Mouse (Mus musculus) cerebellum, adult 8-10 months (tissue): ENCODE results near the gene Serpinb1b.
"Not testable (repeated sequence)": the region's sequence is repeated elsewhere in the genome, so short reads cannot be mapped to it uniquely, and the experiment has no call there.

Source experiments
- DNase-seq: peaks from one replicate; pipeline ENCODE4 v3.0.0; 2022

The Serpinb1b gene

DNA sequence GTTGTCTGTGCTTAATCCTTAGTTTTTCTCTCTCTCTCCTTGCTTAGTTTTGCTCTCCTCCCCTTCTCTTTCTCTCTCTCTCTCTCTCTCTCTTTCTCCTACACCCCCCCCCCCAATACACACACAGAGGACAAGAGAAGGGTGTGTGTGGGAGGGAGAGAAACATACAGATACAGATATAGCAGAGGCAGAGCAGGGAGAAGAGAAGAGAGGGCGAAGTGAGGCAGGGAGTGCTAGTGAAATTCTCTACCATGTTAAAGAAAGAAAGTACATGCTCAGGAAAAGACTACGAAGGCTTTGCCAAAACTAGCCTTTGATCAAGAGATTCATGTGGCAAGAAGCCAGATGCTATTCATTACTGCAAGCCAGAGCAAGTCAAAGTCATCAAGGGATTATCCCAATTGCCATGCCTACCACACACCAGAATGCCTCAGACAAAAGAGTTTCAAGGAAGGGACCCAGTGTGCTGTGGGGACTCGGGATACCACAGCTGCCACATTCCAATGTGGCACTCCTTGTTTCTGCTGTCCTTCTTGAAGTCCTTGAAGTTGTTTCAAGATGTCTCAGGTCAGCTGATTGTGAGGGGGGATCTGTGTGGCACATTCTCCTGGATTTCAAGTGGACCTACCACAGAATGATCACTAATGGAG, at the start of gene Serpinb1b:
Gene Serpinb1b, plus strand, starts transcription at position 520 of the 650 bp plus-strand sequence.
- no peak for DNase-seq

DNA sequence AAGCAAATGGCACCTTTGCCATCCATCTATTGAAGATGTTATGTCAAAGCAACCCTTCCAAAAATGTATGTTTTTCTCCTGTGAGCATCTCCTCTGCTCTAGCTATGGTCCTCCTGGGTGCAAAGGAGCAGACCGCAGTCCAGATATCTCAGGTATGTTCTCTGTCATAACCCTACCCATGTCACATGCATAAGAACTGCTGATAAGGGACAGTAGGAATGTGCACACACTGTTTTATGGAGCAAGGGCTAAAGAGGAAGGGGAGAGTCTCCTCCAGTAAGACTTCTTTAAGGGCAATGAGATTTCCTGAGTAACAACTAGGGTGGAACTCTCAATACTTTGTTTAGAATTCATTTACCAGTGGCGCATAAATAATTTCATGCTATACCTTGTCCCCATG, 48.9 kb upstream of the Serpinb1b start:
- not testable (repeated sequence) for DNase-seq

DNA sequence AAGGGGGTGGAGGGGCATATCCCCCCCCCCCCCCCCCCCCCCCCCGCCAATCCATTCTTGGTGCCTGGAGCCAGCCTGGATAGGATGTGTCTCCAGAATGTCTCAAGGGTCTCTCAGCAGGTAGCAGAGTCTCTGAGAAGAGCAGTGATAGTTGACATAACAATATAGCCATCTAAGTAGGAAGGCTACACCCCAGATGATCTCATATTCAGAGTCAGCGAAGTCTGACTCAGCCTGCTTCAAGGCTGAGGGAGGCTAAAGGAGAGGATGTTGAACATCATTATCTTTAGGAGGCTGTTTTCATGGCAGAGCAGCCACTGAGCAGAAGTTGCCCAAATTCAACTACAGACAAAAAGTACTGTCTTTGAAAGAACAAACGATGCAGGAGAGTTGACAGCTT, 48.1 kb upstream of the Serpinb1b start:
- DNase-seq: no peak

DNA sequence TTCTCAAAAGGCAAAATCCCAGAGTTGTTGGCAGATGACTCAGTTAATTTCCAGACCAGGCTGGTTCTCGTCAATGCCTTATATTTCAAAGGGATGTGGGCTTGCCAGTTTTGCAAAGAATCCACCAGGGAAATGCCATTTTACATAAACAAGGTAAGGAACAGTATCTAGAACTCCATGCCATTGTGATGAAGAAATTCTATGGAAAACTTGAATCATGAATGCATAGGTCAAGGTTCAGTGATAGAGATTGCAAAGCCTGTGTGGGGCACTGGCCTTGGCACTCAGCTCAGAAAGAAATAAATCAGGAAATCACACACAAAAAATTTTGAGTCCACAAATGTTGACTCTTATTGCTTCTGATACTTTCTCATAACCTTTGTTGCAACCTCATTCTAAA, 42.9 kb upstream of the Serpinb1b start:
- no peak for DNase-seq

DNA sequence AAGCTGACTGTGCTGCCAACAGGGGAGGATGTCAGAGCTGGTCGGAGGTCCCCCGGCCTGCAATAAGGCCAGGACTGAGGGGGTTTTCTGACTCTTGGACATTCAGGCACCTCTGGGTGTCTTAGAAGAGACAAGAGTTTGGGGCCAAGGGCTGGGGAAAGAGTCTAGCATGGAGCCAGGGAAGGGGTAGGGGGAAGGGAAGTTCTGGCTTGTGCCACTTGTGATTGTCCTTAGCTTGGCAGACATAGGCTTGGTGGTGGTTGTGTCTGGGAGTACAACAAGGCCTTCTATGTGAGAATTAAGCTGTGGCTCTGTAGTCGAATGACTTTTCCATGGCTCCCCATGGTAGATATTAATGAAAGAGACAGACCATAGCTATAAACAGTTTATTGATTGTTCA, 34.8 kb upstream of the Serpinb1b start:
- no peak for DNase-seq

DNA sequence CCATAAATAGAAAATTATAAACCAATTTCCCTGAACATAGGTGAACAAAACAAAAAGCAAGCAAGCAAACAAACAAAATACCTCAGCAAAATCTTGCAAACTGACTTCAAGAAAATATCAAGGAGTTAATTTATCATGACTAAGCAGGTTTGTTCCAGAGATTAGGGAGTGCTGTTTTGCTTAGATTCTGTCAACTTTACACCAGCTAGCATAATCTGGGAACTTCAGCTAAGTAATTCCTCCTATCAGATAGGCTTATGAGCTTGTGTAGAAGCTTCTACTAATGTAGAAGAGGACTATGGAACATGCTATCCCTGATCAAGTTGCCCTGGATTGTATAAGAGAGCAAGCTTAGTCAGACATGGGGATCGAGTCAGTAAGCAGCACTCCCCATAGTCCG, 31.1 kb upstream of the Serpinb1b start:
- no peak for DNase-seq

DNA sequence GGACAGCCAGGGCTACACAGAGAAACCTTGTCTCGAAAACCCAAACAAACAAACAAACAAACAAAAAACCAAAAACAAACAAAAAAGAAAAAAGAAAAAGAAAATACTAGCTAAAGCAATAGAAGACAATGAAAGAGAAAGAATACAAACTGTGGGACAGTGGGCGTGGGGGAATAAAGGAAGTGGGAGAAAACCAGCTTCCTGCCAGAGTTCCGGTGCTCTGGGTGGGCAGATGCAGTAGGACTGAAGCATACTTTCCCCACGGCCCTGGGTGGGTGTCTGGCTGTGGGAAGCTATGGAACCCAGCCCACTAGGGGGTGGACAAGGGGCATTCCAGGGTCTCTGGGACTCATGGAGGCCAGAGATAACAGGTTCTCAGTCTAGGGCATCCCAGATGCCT, 30.2 kb upstream of the Serpinb1b start:
- no peak for DNase-seq

DNA sequence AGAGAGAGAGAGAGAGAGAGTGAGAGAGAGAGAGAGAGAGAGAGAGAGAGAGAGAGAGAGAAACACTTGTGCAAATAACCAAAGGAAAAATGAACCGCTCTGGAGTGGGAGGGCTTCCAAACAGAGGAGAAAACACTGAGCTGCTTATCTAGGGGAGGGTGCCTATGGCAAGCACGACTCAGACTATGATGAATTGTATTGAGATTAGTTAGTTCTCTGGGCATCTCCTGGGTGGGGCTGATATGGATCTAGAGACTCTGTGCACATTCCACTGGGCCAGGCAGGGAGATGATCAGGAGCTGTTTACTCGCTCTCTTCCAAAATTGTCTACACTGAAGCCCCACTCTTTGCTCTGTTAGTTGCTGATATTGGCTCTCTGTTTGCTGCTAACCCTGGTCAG, 26.7 kb upstream of the Serpinb1b start:
- no peak for DNase-seq

DNA sequence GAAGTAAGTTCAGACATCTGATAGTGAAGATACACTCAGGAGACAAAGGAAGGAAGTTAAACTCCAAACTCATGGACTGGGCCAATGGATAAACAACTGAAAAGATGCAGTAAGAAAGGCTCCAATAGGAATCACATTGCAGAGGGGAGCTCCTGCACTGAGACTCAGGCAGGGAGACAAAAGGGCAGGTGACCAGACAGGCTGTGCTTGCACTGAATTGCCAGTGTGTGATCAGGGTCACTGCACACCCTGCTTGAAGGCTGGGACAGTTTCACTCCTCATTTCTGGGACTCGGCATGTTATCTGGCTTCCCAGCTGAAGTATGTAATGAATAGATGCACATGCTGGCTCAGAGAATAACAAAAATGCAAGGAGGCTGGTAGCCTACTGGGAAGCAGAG, 15.3 kb upstream of the Serpinb1b start:
- DNase-seq: no peak

DNA sequence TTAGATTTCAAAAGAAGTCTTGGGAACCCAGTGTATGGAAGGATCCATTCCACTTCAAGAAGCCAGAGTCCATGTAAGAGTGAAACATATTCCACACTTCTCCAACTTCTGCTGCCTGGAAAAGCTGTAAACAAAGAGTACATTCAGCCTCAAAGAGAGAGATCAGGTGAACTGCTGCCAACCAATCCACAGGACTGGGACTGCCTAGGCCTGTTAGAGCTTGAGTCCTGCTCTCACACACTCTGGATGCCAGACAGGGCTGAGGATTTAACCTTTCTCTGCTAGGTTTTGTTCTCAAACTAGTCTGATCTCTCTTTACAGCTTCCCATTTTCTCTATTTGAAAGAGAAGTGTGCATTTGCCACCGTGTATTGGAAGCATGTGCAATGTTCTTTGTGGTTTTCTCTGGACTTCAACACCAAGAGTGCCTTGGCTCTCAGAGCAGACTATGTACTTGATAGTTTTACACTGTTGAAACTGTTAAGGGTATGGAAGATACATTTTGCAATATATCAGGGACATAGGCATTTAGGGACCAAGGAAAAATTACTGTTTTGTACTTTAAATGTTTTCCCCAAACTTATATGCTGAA, 10.9 kb upstream of the Serpinb1b start:
- DNase-seq: no peak

DNA sequence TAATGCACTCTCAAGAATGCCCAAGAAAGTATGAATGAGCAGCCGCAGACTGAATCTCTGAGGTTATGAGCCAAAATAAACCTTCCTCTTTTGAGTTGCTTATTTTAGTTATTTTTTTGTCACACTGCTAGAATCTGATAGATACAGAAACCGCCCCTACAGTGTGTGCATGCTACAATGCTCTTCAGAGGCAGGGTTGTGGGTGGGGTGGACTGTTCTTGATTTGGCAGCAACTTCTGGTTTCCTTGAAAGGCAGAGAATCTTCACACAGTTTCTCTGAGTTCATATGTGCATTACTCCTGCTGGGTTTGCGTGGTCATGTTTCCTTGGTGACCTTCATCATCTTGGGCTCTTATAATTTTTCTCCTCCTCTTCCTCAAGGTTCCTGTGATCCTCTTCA, 10.2 kb upstream of the Serpinb1b start:
- no peak for DNase-seq

DNA sequence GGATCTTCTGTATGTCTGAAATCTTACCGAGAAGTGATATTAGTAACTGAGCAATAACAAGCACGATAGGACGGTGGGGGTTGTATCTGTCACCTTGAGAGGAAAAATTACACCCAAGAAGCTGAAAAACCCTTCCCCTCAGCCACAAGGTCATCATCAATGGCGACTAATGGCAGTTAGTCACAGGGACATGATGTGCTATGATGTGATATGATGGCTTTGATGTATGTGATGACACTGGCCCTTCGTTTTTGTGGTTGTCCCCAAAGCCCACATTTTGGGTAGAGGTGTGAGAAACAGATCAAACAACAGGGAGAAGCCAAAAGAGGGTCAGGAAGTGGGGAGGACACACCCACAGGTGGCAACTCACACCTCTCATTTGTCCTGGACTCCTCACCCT, 6.6 kb upstream of the Serpinb1b start:
- DNase-seq: no peak

DNA sequence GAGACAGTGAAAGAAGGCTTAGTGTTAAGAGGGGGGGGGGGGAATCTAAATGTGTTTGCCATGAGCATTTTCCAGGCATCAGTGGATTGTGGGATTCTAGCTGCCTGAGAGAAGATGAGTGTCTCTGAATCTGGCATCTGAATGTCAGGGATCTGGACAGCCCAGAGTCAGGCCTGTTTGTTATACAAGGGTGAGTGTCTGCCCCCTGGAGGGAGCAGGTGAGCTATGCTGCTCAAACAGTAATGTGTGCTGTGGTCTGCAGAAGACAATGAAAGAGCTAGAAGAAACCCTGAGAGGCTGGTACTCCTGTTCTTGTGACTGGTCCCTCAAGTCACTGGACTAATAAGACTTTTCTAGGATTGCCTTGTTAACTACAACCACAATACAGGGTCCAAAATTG, 4.3 kb upstream of the Serpinb1b start:
- DNase-seq: no peak

DNA sequence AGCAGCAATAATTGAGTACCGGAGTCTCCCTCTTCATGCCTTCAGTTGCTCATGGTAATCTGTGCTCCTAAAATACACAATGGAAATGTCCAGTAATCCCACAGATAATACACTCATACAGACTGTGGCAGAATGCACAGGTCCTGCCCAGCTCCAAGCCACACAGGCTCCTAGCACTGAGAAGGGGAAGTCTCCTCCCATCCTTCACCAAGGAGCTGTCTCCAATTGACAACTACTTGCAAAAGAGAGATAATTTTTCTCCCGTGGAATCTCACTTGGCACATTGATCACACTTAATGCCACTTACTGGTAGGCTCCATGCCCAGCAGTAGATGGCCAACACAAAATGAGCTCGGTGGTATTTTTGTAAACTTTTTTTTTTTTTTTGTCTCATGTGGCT, 2.1 kb upstream of the Serpinb1b start:
- no peak for DNase-seq

DNA sequence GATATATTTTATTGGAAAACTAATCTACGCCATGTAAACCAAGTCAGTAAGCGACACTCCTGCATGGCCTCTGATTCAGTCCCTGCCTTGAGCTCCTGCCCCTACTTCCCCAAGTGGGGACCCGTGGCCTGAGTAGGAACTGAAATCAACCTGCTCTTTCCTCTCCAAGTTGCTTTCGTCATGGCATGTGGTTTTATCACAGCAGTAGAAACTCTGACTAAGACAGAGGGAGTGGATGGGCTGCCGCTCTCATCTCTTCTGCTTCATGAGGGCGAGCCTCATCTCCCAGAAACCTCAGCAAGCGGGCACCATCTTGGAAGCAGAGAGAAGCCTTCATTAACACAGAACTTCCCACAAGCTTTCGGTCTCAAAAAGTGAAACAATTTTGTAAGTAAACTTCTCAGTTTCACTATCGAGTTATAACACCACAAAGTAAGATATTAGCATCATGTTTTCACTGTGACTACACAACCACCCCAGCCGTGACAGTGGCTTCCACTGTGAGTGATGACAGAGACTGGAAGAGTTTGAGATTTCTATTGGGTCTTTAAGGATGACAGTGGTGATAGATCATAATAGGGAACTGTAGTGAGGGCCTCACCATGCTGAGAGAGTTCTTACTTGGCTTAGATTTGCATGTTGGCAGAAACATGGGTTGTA, 1.2 kb upstream of the Serpinb1b start:
- no peak for DNase-seq

DNA sequence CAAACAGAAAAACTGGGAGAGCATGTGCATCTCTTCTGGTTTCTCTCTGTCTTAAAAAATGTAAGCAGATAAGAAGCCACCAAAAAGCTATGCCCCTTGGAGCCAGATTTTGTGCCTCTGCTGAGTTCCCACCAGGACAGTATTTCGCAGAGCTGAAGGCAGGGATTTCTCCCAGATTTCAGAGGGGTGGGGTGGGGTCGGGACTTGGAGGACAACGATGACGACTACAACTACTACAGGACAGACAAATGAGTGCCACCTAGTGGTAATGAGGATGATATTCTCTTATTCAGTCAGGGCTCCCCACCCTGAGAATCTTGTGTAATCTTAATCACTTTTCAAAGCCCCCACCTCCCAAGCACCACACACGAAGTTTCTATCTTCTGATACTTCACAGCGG, 1.0 kb downstream of the Serpinb1b start:
- DNase-seq: no peak

DNA sequence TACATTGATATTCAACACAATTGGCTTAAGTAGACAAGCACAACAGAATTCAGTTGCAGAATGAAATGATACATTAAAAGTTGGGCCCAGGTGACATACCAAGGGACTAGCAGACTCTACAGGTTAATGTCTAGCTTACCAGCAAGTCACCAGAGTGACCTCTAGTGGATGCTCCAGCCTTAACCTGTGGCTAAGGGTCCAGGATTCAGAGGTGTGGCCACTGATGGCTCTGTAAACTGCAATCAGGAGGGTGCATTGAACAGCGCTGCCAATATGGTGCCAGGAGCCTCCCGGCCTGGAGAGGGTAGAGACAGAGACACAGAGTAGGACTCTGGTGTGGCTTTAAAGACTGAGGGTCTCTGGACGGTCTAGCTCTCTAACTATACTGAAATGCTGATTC, 2.0 kb downstream of the Serpinb1b start:
- peak; percentile 20 for DNase-seq

DNA sequence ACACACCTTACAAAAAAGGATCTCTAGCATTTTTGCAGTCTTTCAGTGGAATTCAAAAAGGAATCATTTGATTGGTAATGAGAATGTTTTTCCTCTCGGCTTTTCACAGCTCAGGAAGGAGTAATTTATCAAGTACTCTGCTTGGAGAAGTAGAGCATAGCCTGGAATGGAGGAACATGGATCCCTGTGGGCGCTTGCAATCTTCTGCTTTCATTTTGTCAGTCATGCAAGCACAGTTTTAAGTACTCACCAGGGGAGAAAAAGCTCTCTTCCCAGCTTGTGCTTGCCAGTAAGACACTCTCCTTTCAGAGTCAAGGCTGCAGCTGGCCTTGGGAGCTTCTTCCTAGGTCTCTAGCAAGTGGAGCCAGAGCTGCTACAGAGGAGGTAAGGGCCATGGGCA, 5.5 kb downstream of the Serpinb1b start:
- no peak for DNase-seq

DNA sequence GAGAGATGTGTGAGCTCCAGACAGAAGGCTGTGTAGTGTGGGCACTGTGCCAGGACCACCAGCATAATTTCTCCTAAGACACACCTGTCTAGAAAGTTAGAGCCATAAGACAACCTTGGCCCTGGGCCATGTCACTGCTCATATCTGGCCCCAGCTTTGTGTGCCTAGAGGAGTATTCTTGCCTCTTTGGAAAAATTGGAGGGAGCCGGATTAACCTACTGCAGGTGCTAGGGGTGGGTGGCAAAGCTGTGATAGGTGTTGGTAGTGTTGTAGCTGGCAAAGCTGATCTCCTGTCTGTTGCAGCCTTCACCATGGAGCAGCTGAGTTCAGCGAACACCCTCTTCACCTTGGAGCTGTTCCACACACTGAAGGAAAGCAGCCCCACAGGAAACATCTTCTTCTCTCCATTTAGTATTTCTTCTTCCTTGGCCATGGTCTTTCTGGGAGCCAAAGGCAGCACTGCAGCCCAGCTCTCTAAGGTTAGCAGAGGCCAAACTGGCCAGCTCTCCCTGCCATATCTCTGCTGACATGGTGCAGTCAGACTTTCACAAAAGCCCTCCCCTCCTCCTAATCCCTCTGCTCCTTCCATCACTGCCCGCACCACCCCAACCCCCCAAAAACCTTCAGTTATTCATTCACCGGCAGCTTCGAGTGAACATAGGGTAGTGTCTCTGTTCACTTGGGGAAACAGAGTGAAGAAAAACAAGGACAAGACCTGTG, 6.8 kb downstream of the Serpinb1b start:
- DNase-seq: peak; percentile 36

DNA sequence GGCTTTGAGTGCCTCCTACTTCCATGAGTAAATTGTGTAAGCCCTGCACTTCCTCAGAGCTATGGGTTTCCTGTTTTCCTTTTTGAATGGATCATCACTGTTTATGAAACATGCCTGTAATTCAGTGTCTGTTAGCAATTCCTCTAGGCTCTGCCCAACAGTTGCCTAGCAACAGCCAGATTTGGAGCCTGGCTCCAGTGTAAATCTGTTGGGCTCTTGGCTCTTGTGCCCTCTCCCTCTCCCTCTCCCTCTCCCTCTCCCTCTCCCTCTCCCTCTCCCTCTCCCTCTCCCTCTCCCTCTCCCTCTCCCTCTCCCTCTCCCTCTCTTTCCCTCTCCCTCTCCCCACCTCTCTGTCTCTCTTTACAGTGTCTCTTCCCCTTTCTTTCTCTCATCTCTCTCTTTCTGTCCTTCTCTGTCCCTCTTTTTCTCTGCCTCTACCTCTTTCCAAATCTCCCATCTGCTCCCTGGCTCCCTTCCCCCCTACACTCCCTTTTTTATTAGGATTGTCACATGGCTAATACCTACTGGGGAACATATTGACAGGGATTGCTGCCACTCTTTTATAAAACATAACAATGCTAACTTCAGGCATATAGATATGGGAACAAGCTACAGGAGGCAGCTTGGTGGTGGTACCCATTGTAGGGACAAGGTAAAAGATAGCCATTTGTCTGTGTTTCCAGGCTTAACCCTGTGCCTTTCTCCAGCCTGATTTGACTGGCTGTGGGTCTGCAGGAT, 7.5 kb downstream of the Serpinb1b start:
- DNase-seq: peak; percentile 46

DNA sequence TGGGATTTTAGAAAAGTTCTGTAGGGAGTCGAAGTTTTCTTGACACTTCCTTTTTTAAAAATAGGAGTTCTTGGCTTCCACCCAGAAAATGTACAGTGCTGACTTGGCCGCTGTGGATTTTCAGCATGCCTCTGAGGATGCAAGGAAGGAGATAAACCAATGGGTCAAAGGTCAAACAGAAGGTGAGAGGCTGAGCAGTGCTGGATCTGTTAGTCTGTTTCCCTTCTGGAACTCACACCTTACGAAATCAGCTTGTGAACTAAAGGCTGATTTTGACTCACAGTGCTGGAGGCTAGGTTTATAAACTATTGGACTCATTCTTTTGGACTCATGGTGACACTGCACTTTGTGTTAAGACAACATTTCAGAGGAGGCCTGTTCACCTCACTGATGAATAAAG, 11.2 kb downstream of the Serpinb1b start:
- no peak for DNase-seq

DNA sequence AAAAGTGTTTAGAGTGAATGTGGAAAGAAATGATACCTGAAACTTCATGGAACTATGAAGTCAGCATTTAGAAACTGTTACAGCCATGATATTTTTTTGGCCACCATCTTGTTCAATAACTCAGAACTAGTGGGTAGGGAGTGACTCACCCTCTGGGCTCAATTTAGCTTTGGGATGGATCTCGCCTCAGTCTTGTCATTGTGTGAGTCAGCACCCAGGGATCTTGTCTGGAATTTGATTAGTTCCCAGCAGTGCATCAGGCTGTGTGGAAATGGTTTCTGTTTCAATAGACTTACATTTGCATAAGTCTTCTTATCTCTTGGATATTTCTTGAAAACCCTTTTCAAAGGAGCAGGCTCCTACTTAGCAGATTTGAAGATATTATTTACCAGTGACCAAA, 12.2 kb downstream of the Serpinb1b start:
- no peak for DNase-seq

DNA sequence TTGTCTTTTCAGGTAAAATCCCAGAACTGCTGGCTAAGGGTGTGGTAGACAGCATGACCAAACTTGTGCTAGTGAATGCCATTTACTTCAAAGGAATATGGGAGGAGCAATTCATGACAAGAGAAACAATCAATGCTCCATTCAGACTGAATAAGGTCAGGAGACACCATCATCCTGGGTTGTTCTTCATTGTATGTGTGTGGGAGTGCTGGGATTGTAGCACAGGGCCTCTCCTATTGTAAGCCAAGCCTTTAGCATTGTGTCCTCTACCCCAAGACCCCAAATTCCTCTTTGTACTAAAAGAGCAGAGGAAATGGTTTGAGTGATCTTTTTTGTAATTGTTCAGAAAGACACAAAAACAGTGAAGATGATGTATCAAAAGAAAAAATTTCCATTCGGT, 12.9 kb downstream of the Serpinb1b start:
- no peak for DNase-seq
